Mouse (Mus musculus) midbrain, embryonic 16.5 days (tissue): Measurements from ENCODE around the gene Lpin3. TPM values are rescaled to one million over a fixed set of nuclear protein-coding genes. Genes with fewer than 3 reads are reported as not detected.
A peak's percentile ranks its signal among the peaks of the same experiment; 100 is the strongest.

Experiments
- ATAC-seq: fragments of 200-750 bp; cut with Nextera tagmentation; 2 replicates; pipeline ENCODE4 v1.8.0; 2017; ENCODE audit warnings: moderate TSS enrichment
- H3K27ac ChIP-seq: fragments of 300-500 bp; sonication (generic); 2 replicates; pipeline ENCODE4 v1.5.1; 2014; ENCODE audit warnings: mild to moderate bottlenecking, low read length, mixed read lengths
- H3K27me3 ChIP-seq: fragments of 300-500 bp; sonication (generic); 2 replicates; pipeline ENCODE4 v1.6.1; 2014; ENCODE audit warnings: low read depth, low read length, mixed read lengths; ENCODE audit not compliant: control insufficient read depth, insufficient read depth
- H3K36me3 ChIP-seq: fragments of 300-500 bp; sonication (generic); 2 replicates; pipeline ENCODE4 v1.6.1; 2014; ENCODE audit warnings: mild to moderate bottlenecking, low read length, moderate library complexity, mixed read lengths; ENCODE audit not compliant: control insufficient read depth, insufficient read depth
- H3K4me1 ChIP-seq: fragments of 300-500 bp; sonication (generic); 2 replicates; pipeline ENCODE4 v1.6.1; 2014; ENCODE audit warnings: mild to moderate bottlenecking, low read length, mixed read lengths; ENCODE audit not compliant: control insufficient read depth, insufficient read depth
- H3K4me2 ChIP-seq: fragments of 300-500 bp; sonication (generic); 2 replicates; pipeline ENCODE4 v1.6.1; 2014; ENCODE audit warnings: mild to moderate bottlenecking, low read length, mixed read lengths
- H3K4me3 ChIP-seq: fragments of 300-500 bp; sonication (generic); 2 replicates; pipeline ENCODE4 v1.5.1; 2014; ENCODE audit warnings: low read depth, mild to moderate bottlenecking, low read length, moderate library complexity, mixed read lengths
- H3K9ac ChIP-seq: fragments of 300-500 bp; sonication (generic); 2 replicates; pipeline ENCODE4 v1.6.1; 2014; ENCODE audit warnings: low read depth, low read length, mixed read lengths
- H3K9me3 ChIP-seq: fragments of 300-500 bp; sonication (generic); replicated peaks from 2 replicates; pipeline ENCODE4 v1.6.1; 2014; ENCODE audit warnings: mild to moderate bottlenecking, low read length, mixed read lengths; ENCODE audit not compliant: control insufficient read depth, poor library complexity, severe bottlenecking
- WGBS: fragments of 180-500 bp; shearing (Covaris S2); extraction: QIAGEN DNeasy Blood & Tissue Kit; methylation state at CpG from one replicate; pipeline ENCODE4 v1.1.7; 2014; 5-methylcytosine and 5-hydroxymethylcytosine counted together
- polyA plus RNA-seq: library from polyadenylated mRNA; unstranded; fragments of >200 nt; fragmentation: Nextera tagmentation; extraction: Ambion mirVana; gene quantifications from 2 replicates; pipeline ENCODE4 v1.2.1, GENCODE M21; 2015

Gene Lpin3
- polyA plus RNA-seq, 1 experiment from 2014 or later, result 0.33 TPM

DNA sequence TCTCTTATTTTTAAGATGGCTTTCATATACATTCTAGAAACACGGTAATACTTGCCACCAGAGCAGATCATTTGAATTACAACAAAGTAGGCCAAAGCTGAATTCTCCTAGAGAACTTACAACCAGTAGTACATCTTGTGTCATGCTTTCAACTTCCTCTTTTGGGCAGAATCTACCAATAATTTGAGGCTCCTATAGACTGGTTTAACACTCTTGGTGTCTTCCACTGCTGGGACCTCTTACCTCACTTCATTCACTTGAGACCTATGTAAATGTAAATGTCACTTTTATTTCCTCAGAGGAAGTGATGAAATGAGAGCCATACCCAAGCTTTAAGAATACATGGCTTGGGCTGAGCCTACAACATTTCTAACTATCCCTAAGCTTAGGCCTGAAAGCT is 16.4 kb upstream of the Lpin3 start:
- no peak overlapping the region for H3K4me2 ChIP-seq
- H3K9me3 ChIP-seq, result no peaks in the 10 kb centered on the region
- no peaks in the 10 kb centered on the region for H3K27me3 ChIP-seq
- 92% methylated on average over 1 of the region's 1 CpGs for WGBS
- no peak for ATAC-seq
- no peak overlapping the region for H3K4me3 ChIP-seq
- H3K36me3 ChIP-seq, result no peaks in the 10 kb centered on the region
- H3K27ac ChIP-seq, result no peak overlapping the region
- no peak overlapping the region for H3K9ac ChIP-seq
- no peaks in the 10 kb centered on the region for H3K4me1 ChIP-seq

DNA sequence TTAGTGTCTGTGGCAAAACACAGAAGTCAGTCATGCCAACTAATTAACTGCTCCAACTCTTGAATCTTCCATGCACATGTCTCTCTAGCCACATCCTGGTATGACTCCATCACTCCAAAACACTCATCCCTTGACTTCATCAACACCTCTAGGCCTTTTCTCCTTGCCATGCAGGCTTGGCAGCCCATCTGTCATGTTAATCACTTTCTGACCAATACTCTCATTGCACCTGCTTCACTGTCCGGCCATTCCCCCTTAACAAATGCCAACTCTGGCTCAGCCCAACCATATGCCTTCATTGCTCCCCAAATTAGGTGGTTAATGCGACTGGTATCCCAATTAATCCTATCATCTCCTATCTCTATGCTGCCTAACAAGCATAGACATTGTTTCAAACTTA is 15.2 kb upstream of the Lpin3 start:
- H3K9me3 ChIP-seq, result no peaks in the 10 kb centered on the region
- H3K9ac ChIP-seq, result no peak overlapping the region
- no peak overlapping the region for H3K27ac ChIP-seq
- H3K4me2 ChIP-seq, result no peak overlapping the region
- peaks cover 2% of the 10 kb centered on the region; the same call in 1 of the 2 replicates for H3K4me1 ChIP-seq
- no peaks in the 10 kb centered on the region for H3K27me3 ChIP-seq
- 81% methylated on average over 2 of the region's 2 CpGs for WGBS
- no peak for ATAC-seq
- H3K4me3 ChIP-seq, result no peak overlapping the region
- H3K36me3 ChIP-seq, result no peaks in the 10 kb centered on the region

DNA sequence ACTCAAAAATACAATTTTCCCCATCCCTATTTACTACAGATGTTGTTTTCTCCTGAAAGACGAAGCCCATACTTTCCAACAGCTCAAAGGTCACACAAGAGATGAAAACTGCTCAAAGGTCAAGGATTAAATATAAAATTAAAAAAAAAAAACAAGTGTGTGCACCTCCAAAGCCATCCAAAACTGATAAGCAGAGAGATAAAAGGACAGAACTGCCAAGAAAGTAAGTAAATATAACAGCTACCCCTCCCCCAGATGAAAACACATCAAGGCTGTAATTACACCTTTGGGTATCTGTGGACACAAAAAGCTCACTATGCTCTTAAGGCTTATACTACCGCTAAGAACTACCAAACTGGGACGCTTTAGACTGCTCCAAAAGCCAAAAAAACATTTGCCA is 11.0 kb upstream of the Lpin3 start:
- Histone ChIP-seq H3K9me3 (no peaks in the 10 kb centered on the region), H3K4me1 (peaks cover 21% of the 10 kb centered on the region), H3K9ac (no peak overlapping the region), H3K27me3 (no peaks in the 10 kb centered on the region), H3K27ac (no peak overlapping the region), H3K36me3 (no peaks in the 10 kb centered on the region), H3K4me2 (no peak overlapping the region), H3K4me3 (no peak overlapping the region)
- 81% methylated on average over 3 of the region's 3 CpGs for WGBS
- no peak for ATAC-seq

DNA sequence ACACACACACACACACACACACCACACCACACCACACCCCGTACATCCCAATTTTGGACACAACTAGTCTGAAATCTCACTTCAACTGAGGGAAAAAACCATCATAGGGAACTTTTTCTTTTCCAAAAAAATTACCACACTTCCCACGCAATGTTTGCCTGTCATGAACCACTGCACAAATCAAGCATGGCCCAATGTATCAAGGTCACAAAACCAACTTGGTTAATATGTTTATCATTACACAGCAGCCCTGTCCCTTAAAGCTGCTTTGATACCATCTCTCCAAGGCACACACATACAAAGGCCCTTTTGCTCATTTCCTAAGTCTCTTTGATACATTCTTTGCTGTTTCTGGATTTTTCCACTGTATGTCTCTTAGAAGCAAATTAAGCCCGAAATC is 9.2 kb upstream of the Lpin3 start:
- Histone ChIP-seq H3K27me3 (no peaks in the 10 kb centered on the region), H3K4me2 (peak overlapping the region; percentile 47), H3K4me1 (peaks cover 21% of the 10 kb centered on the region), H3K4me3 (peak overlapping the region; percentile 12; the same call in 1 of the 2 replicates), H3K27ac (no peak overlapping the region), H3K36me3 (no peaks in the 10 kb centered on the region), H3K9me3 (no peaks in the 10 kb centered on the region), H3K9ac (no peak overlapping the region)
- no peak for ATAC-seq
- WGBS, result 79% methylated on average over 3 of the region's 3 CpGs

DNA sequence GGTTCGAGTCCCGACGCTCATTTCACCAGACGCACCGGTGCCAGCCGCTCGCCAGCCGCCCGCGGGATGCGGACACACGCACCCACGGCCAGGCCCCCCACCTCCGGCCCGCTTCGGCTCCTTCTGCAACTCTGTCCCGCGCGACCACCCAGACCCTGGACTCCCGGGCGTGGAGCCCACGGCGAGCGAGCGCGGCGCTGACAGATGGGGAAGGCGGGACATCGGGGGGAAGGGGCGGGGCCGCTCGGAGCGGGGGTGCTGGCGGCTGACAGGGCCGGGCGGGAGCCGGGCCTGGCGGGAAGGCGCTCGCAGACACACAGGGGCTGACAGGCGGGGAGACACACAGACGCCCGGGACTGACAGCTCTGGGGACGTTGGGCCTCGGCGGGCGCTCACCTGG is 8.1 kb upstream of the Lpin3 start:
- H3K9ac ChIP-seq, result peak overlapping the region; percentile 98
- peak overlapping the region; percentile 92 for H3K4me3 ChIP-seq
- H3K36me3 ChIP-seq, result no peaks in the 10 kb centered on the region
- no peaks in the 10 kb centered on the region for H3K27me3 ChIP-seq
- ATAC-seq, result peak; percentile 92
- WGBS, result 0% methylated on average over 34 of the region's 47 CpGs
- peak overlapping the region; percentile 77 for H3K4me2 ChIP-seq
- peak overlapping the region; percentile 98 for H3K27ac ChIP-seq
- H3K9me3 ChIP-seq, result no peaks in the 10 kb centered on the region
- peaks cover 21% of the 10 kb centered on the region for H3K4me1 ChIP-seq

DNA sequence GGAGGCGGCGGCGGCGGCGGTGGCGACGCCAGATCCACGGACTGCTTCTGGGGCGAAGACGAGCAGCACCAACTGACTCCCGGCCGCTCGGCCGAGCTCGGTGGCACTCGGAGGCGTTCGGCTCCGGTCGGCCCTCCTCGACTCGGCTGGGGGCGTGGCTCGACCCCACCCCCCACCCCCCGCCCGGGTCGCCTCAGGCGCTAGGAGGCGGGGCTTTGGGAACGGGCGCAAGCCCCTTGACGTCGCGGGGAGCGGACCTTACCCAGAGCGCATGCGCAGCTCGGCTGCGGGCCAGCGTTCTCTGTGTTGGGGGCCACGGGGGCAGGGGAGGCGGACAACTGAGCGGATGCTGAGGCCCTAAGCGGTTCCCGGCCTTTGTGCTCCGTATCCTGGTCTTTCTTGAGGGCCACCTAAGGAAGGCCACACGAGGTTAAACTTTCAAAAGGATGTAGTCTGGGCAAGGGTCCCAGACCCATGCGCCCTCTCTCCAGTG is 7.5 kb upstream of the Lpin3 start, which contains the start of gene Zhx3:
Gene Zhx3 (minus strand): TSS at position 109 of the 493 bp plus-strand sequence.
- peak within 1 kb of the TSS; percentile 92 for H3K4me3 ChIP-seq
- peaks cover 21% of the 10 kb centered on the region for H3K4me1 ChIP-seq
- H3K4me2 ChIP-seq, result peak within 1 kb of the TSS; percentile 77
- no peaks in the 10 kb centered on the region for H3K36me3 ChIP-seq
- no peaks in the 10 kb centered on the region for H3K9me3 ChIP-seq
- peak; percentile 97 for ATAC-seq
- peak within 1 kb of the TSS; percentile 98 for H3K9ac ChIP-seq
- peak within 1 kb of the TSS; percentile 98 for H3K27ac ChIP-seq
- H3K27me3 ChIP-seq, result no peaks in the 10 kb centered on the region
- under 1% methylated on average over 34 of the region's 48 CpGs for WGBS

DNA sequence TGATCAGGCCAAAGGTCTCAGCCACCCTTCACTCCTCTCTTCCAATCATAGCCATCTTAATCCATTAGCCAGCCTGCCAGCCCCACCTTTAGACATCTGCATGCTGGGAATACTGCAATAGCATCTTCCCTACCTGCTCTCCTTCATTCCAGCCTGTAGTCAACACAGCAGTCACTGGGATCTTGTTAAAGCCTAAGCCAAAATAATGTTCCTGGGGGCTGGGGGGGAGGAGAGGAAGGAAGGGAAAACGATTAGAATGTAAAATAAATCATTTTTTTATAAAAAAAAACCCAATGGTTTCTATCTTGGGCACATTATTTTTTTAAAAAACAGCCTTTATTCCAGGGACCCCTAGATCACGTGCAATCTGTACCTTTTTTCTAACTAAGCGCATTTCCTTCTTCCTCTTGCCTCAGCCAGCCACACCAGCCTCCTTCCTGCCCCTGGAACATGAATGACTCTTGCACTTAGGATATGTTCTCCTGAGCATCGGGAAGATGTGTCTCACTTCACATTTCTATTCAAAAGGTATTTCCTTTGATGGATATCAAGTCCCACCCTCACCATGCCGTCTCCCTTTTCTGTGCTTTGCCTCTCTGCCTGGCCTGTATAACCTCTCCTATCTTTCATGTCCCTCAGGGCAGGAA is 6.1 kb upstream of the Lpin3 start:
- no peak for ATAC-seq
- H3K4me1 ChIP-seq, result peaks cover 20% of the 10 kb centered on the region
- no peak overlapping the region for H3K9ac ChIP-seq
- no peak overlapping the region for H3K27ac ChIP-seq
- H3K4me3 ChIP-seq, result no peak overlapping the region
- no peak overlapping the region for H3K4me2 ChIP-seq
- 90% methylated on average over 5 of the region's 5 CpGs for WGBS
- H3K9me3 ChIP-seq, result no peaks in the 10 kb centered on the region
- no peaks in the 10 kb centered on the region for H3K27me3 ChIP-seq
- no peaks in the 10 kb centered on the region for H3K36me3 ChIP-seq

DNA sequence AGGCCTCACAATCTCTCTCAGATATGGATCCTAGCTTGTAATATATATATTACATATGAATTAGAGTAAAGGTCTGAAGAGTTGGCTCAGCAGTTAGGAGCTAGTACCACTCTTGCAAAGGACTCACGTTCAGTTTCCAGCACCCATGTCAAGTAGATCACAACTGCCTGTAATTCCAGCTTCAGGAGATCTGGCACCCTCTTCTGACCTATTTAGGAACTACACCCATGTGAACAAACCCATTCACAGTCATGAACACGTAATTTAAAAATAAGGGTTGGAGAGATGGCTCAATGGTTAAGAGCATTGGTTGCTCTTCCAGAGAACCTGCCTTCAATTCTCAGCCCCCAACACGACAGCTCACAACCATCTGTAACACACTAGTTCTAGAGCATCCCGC is 4.4 kb upstream of the Lpin3 start:
- Histone ChIP-seq H3K9ac (no peak overlapping the region), H3K36me3 (no peaks in the 10 kb centered on the region), H3K9me3 (no peaks in the 10 kb centered on the region), H3K27me3 (no peaks in the 10 kb centered on the region), H3K27ac (no peak overlapping the region), H3K4me1 (peaks cover 13% of the 10 kb centered on the region), H3K4me3 (no peak overlapping the region), H3K4me2 (no peak overlapping the region)
- no peak for ATAC-seq
- 83% methylated on average over 4 of the region's 4 CpGs for whole genome bisulfite sequencing

DNA sequence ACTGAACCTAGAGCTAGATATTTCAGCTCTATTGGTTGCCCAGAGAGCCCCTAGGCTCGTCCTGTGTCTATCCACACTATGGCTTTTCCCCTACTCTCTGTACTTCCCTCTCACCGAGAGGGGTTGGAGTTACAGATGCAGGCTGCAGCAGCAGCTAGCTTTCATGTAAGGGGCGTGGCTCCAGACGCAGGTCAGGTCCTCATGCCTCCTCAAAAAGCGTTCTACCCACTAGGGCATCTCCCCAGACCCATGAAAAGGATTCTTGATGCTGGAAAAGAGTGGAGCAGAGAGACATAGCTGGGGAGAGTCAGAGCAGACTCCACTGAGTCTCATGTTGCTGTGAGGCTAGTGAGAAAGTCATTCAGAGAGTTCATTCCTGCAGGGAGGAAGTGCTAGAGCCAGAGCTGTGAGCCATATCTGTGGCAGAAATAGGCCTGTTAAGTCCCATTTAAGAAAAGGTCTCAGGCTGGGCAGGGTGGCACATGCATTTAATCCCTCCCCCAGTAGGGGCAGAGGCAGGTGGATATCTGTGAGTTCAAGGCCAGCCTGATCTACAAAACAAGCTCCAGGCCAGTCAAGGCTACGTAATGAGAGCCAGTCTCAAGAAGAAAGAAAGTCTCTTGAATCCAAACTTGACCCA is 1.1 kb downstream of the Lpin3 start:
- no peaks in the 10 kb centered on the region for H3K4me1 ChIP-seq
- WGBS, result 62% methylated on average over 6 of the region's 6 CpGs
- H3K27ac ChIP-seq, result no peak overlapping the region
- H3K27me3 ChIP-seq, result no peaks in the 10 kb centered on the region
- no peak overlapping the region for H3K4me3 ChIP-seq
- no peaks in the 10 kb centered on the region for H3K36me3 ChIP-seq
- no peak overlapping the region for H3K4me2 ChIP-seq
- no peaks in the 10 kb centered on the region for H3K9me3 ChIP-seq
- ATAC-seq, result no peak
- no peak overlapping the region for H3K9ac ChIP-seq
